Mouse (Mus musculus): ENCODE results near the gene Gnaq. TPM values are rescaled to one million over a fixed set of nuclear protein-coding genes. Genes with fewer than 3 reads are reported as not detected.
"Not testable (repeated sequence)": the region's sequence is repeated elsewhere in the genome, so short reads cannot be mapped to it uniquely, and the experiment has no call there.

Gene Gnaq
- polyA plus RNA-seq, 1 experiment: 23.8 TPM

DNA sequence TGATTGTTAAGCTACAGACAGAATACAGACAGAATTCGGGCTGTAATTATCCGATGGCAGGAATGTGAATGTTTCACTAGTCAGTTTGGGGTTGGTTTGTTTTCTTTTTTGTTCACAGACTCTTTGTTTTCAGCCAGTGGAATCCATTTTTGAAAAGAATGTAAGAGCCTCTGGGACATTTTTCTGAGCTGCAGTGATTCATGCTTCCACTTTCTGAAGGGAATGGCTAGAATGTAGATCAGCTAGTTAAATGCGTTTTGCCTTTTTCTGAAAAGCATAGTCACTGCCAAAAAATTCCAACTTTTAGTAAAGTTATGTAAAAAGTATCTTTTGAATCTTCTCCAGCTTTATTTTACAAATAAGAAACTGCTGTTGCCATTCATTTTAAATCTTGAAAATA is 118.3 kb downstream of the Gnaq start:
- peaks cover 17% of the 10 kb centered on the region for H3K4me1 ChIP-seq (ENCODE audit: control insufficient read depth, insufficient read depth, insufficient read length, low read length)
- H3K27ac ChIP-seq (replicated peaks; ENCODE audit: low read depth, low read length): no peak overlapping the region
- no peak overlapping the region for H3K4me3 ChIP-seq (ENCODE audit: insufficient read depth, low read depth, low read length)

DNA sequence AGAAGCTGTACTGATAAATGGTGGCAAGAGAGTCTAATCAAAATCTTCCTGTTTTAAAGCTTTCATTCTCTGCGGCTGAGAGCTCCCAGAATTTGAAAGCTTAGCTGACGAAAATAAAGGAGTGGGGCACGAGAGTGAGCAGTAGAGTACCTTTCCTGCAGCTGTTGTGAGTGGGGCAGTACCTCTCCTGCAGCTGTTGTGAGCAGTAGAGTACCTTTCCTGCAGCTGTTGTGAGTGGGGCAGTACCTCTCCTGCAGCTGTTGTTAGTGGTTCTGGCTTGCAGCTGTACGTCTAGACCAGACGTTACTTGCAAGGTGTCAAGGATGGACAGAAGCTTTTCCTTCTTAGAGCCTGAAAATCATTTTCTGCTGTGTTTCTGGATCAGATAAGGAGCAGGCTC is 119.2 kb downstream of the Gnaq start:
- no peak overlapping the region for H3K27ac ChIP-seq (replicated peaks; ENCODE audit: low read depth, low read length)
- no peak overlapping the region for H3K4me3 ChIP-seq (ENCODE audit: insufficient read depth, low read depth, low read length)
- peaks cover 17% of the 10 kb centered on the region for H3K4me1 ChIP-seq (ENCODE audit: control insufficient read depth, insufficient read depth, insufficient read length, low read length)

DNA sequence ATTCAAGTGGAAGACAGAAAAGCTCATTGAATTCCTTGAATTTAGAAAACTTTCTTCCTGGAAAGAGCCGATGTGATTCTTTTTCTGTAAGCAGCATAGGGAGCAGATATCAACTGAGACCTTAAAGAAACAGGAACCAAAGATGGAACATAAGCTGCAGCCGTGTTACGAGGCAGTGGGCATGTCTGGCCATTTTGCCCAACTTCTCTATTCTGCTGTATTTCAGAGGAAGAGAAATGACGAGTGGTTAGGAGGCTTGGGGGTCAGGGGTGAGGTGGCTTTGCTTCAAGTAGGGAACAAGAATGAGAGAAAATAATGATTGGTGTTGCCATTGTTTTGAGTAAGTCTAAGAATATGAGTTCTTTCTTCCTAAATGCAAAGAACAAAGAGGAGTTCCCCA is 120.1 kb downstream of the Gnaq start:
- peaks cover 20% of the 10 kb centered on the region for H3K4me1 ChIP-seq (ENCODE audit: control insufficient read depth, insufficient read depth, insufficient read length, low read length)
- H3K27ac ChIP-seq (replicated peaks; ENCODE audit: low read depth, low read length): no peak overlapping the region
- no peak overlapping the region for H3K4me3 ChIP-seq (ENCODE audit: insufficient read depth, low read depth, low read length)

DNA sequence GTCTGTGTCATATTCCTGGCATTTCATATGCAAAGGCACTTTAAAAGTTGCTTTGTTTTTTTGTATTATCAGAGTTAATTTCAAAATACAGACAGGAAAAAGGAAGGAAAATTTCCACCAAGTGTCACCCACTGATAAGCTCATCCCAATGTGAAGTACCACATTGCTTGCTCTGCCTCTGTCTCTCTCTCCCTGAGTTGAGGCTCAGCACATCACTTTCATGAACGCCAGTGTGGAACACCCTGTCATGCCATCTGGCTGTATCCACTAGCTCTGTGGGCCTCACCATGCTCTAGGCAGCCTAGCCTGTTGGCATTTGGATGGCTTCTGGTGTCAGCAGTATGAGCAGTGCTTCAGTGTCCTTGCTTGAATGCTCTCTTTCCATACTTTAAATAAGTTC is 122.2 kb downstream of the Gnaq start:
- Histone ChIP-seq H3K27ac (replicated peaks; ENCODE audit: low read depth, low read length) (no peak overlapping the region), H3K4me1 (ENCODE audit: control insufficient read depth, insufficient read depth, insufficient read length, low read length) (peaks cover 24% of the 10 kb centered on the region), H3K4me3 (ENCODE audit: insufficient read depth, low read depth, low read length) (no peak overlapping the region)

DNA sequence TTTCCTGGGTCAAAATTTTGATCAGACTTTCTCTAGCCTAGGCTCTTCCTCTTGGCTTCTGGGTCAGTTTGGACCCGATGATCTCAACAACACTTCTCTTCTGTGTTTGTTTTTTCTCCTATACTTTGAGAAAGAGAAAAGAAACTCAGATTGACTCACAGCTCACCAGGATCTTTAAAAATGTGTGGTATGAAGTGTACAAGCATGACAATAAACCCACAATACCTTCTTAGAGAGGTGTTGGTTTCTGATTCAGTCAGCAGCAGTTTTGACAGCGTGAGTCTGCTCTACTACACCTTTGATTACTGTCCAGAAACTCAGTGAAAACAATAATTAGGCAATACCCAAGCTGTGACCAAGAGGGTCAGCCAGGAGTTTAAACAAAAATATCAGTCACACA is 122.7 kb downstream of the Gnaq start:
- H3K4me1 ChIP-seq (ENCODE audit: control insufficient read depth, insufficient read depth, insufficient read length, low read length): peaks cover 24% of the 10 kb centered on the region
- H3K4me3 ChIP-seq (ENCODE audit: insufficient read depth, low read depth, low read length): no peak overlapping the region
- no peak overlapping the region for H3K27ac ChIP-seq (replicated peaks; ENCODE audit: low read depth, low read length)

DNA sequence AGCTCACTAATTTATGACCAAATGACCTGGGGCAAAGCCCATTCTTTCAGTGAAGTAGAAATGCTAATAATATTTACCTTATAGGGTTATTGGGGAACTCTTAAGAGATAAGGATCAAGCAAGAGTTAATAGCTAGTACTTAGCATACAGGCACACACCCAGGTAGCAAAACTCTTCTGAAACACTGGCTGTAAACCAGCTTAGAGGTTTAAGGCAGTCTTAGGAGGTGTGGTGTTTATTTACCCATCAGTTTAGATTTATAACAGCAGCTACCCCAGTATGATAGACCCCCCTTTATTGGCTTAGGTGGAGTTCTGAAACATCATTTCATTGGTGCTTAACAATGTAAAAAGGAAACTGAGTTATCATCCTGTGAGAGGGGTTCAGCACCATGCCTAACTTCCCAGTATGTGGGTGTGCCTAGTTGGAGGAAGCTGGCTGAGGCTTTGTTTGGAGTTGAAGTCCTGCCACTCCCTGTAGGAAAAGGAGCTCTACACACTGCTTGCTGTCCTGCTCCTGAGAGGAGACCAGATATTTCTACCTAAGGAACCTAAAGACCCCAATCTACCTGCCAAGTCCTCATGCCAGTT is 126.2 kb downstream of the Gnaq start:
- no peak overlapping the region for H3K4me3 ChIP-seq (ENCODE audit: insufficient read depth, low read depth, low read length)
- no peak overlapping the region for H3K27ac ChIP-seq (replicated peaks; ENCODE audit: low read depth, low read length)
- peaks cover 10% of the 10 kb centered on the region for H3K4me1 ChIP-seq (ENCODE audit: control insufficient read depth, insufficient read depth, insufficient read length, low read length)

DNA sequence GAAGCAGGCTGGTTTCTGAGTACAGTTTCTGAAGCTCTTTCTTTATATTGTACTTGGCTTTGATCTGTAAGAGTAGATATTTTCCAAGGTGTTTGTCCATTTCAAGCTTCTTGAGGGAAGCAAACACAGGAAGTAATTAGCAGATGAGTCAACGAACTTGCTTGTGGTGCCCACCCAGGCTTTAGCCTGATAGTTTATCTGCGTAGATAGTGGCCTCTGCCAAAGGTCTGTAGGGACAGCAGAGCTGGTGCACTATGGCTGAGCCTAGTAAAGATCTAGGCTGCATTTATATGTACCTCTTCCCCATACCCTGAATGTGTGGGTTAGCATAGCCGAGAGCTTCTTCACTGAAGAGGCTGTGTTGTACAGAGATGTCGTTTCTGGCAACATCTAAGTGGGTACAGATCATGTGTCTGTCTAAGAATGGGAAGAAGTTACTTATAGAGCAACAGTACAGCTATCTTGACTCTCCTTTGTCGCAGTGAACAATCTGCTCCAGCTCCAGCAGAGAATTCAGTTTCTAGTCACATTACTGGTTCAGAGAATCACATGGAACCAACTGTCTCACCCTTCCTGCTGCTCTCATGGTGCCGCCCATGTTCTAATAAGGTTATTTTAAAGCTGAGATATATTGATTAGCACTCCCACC is 127.3 kb downstream of the Gnaq start:
- Histone ChIP-seq H3K4me3 (ENCODE audit: insufficient read depth, low read depth, low read length) (no peak overlapping the region), H3K27ac (replicated peaks; ENCODE audit: low read depth, low read length) (no peak overlapping the region), H3K4me1 (ENCODE audit: control insufficient read depth, insufficient read depth, insufficient read length, low read length) (peaks cover 8% of the 10 kb centered on the region)

DNA sequence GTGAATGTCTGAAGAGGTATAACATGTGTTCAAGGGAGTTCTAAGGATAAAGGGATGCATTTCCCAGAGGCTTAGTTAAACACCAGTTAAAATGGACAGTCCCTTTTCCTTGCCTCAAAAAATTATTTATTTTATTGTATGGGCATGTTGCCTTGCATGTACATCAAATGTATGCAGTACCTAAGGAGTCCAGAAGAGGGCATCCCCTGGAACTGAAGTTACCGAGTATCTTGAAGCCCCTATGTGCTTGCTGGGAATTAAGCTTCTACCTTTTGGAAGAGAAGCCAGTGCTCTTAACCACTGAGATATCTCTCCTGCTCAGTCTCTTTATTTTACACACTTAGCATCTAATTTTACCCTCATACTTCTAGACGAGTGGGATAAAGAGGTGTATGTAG is 127.8 kb downstream of the Gnaq start:
- Histone ChIP-seq H3K4me1 (ENCODE audit: control insufficient read depth, insufficient read depth, insufficient read length, low read length) (peaks cover 7% of the 10 kb centered on the region), H3K27ac (replicated peaks; ENCODE audit: low read depth, low read length) (no peak overlapping the region), H3K4me3 (ENCODE audit: insufficient read depth, low read depth, low read length) (no peak overlapping the region)

DNA sequence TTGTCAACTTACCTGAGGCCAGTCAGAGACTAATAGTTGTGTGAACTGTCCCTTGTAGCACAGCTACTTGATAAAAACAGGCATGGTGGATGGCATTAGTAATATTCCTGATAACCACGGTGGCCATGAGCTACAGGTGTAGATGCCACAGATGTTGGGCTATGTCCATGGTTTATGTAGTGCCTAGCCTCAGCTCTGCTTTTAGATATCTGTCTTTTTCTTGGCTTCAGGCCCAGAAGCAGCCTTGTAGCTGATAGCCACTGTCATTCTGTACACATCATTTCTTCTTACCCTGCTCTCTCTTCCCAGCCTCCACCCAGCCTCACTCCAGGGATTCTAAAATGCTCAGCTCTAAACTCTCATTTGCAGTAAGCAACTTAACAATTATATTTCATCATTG is 128.3 kb downstream of the Gnaq start:
- Histone ChIP-seq H3K4me1 (ENCODE audit: control insufficient read depth, insufficient read depth, insufficient read length, low read length) (peaks cover 7% of the 10 kb centered on the region), H3K4me3 (ENCODE audit: insufficient read depth, low read depth, low read length) (no peak overlapping the region), H3K27ac (replicated peaks; ENCODE audit: low read depth, low read length) (no peak overlapping the region)

DNA sequence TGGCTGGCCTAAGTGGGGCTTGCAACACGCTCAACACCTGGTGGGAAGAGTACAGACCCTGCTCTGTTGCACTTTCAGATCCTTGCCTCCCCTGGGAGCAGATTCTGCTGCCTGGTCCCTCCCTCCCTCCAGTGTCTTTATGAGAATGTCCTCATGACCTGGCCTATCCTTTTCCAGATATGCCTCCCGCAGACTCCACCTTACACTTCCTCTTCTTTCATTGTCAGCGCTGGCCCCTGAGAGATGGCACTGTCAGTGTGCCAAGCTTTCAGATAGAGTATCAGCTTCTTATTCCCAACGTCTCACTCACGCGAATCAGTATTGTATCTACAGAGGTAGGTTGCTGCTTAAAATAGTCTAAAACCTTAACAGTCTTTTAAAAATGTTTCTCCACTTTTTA is 129.0 kb downstream of the Gnaq start:
- Histone ChIP-seq H3K4me1 (ENCODE audit: control insufficient read depth, insufficient read depth, insufficient read length, low read length) (peaks cover 7% of the 10 kb centered on the region), H3K27ac (replicated peaks; ENCODE audit: low read depth, low read length) (no peak overlapping the region), H3K4me3 (ENCODE audit: insufficient read depth, low read depth, low read length) (no peak overlapping the region)

DNA sequence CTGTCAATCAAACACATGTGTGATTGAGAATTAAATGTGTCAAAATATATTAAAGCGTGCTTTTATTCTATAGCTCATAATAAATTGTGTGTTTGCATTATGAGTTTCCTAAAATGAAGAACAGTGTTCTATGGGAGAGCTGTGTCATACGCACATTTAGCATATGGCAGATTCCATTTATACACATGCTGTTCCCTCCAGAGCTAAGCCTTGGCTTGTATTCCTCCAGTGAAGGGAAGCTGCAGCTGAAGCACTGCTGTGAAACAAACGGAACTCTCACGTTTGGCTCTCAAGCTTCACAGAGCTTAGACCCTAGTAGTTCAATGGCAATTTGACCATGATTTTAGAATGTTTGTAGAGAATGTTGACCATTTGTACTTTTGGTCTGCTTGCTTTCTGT is 129.7 kb downstream of the Gnaq start:
- no peak overlapping the region for H3K4me3 ChIP-seq (ENCODE audit: insufficient read depth, low read depth, low read length)
- no peak overlapping the region for H3K27ac ChIP-seq (replicated peaks; ENCODE audit: low read depth, low read length)
- peaks cover 5% of the 10 kb centered on the region for H3K4me1 ChIP-seq (ENCODE audit: control insufficient read depth, insufficient read depth, insufficient read length, low read length)

DNA sequence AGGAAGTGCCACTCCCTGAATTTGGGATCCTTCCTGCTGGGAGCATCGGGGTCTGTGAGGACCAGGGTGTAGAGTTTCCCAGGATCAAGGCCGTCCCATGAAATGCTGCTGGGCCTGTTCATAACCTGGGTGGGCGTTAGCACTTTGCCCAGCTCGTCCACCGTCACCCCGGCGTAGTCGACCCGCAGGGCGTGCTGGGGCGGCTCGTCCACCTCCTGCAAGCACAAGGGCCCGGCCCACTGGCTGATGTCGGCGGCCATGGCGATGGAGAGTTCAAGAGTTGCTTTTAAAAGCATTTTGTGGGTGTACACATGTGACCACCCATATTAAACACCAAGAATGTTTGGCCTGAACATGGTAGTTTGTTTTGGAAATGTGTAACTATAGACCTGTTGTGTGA is 134.7 kb downstream of the Gnaq start:
- H3K4me3 ChIP-seq (ENCODE audit: insufficient read depth, low read depth, low read length); H3K4me1 ChIP-seq (ENCODE audit: control insufficient read depth, insufficient read depth, insufficient read length, low read length); H3K27ac ChIP-seq (replicated peaks; ENCODE audit: low read depth, low read length): not testable (repeated sequence)

DNA sequence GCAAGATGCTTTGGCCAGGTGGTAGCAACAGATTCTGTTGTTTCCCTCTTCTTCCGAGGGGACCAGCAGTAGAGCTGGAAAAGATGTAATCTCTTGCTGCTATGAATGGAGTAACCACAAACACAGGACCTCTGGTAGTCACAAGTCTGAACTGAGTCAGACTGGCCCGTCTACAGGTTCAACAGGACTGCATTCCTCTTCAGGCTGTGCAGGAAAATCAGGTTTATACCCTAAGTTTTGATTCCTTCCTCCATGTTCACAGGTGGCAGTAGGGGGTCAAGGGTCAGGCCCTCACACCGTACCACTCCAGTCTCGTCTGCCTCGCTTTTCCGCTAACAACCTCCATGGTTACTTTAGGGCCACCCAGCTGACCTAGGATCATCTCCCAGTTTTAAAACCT is 137.6 kb downstream of the Gnaq start:
- peaks cover 2% of the 10 kb centered on the region; the same call in 1 of the 2 replicates for H3K4me1 ChIP-seq (ENCODE audit: control insufficient read depth, insufficient read depth, insufficient read length, low read length)
- no peak overlapping the region for H3K4me3 ChIP-seq (ENCODE audit: insufficient read depth, low read depth, low read length)
- no peak overlapping the region for H3K27ac ChIP-seq (replicated peaks; ENCODE audit: low read depth, low read length)

DNA sequence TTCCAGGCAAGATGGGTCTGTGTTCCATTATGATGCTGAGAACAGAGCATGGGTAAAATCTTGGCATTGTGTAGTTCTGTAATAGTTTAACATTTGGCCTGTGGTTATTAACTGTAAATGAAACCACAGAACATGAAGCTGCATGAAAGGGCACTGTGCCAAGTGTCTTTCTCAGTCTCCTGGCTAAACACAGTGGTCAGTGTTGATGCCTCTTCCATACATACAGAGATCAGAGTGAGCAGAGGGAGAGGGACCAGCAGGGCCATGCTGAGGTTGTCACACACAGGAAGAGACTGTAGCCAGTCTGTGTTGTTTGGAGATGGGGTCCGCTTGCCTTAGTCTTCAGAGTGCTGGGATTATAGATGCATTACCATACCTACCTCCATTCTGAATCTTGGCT is 138.4 kb downstream of the Gnaq start:
- Histone ChIP-seq H3K27ac (replicated peaks; ENCODE audit: low read depth, low read length) (no peak overlapping the region), H3K4me3 (ENCODE audit: insufficient read depth, low read depth, low read length) (no peak overlapping the region), H3K4me1 (ENCODE audit: control insufficient read depth, insufficient read depth, insufficient read length, low read length) (peaks cover 2% of the 10 kb centered on the region; the same call in 1 of the 2 replicates)

DNA sequence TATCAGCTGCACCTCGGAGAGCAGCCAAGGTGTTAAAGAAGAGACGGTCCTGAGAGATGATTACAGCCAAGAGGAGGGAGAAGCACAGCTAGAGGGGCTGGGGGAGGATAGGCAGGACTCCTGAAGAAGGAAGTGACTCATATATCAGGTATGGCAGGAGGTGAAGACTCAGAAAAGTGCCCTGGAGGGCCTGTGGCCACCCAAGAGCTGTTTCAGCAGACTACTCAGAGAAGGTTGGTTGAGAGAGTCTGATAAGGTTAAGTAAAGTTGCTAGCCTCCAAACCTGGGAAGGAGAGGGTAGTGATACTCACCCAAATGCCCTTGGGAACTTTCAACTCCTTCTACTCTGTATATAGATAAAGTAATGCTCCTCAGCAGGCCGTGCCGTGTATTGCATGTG is 140.4 kb downstream of the Gnaq start:
- no peak overlapping the region for H3K27ac ChIP-seq (replicated peaks; ENCODE audit: low read depth, low read length)
- H3K4me1 ChIP-seq (ENCODE audit: control insufficient read depth, insufficient read depth, insufficient read length, low read length): peaks cover 2% of the 10 kb centered on the region; the same call in 1 of the 2 replicates
- no peak overlapping the region for H3K4me3 ChIP-seq (ENCODE audit: insufficient read depth, low read depth, low read length)

DNA sequence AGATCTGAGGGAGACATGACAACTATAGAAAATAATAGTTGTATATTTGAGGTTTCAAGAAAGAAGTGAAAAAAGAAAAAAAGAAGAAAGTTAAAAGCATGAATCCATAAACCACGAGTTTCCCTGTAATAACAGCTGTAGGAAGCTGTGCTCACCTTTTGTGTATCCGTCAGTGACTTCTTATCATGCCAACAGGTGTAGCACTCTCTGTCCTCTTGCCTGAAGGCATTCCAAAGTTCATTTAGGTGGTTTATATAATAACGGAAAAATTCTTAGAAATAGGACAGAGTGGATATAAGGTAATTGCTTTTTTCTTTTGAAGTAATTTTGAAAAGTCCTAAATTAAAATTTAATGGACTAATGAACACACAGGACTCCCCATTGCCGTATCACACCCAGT is 147.6 kb downstream of the Gnaq start:
- Histone ChIP-seq H3K27ac (replicated peaks; ENCODE audit: low read depth, low read length) (no peak overlapping the region), H3K4me3 (ENCODE audit: insufficient read depth, low read depth, low read length) (no peak overlapping the region), H3K4me1 (ENCODE audit: control insufficient read depth, insufficient read depth, insufficient read length, low read length) (peaks cover 6% of the 10 kb centered on the region; the same call in 1 of the 2 replicates)

Measured in brown adipose tissue, adult 24 weeks (tissue).